Mouse (Mus musculus) MEL (cell line): ENCODE data around the gene Golga1. TPM values are rescaled to one million over a fixed set of nuclear protein-coding genes. Genes with fewer than 3 reads are reported as not detected.

Source experiments
- DNase-seq: peaks from one replicate; pipeline ENCODE4 v3.0.0; 2011; ENCODE audit warnings: low read depth, low spot score
- H3K27ac ChIP-seq: 2 replicates; pipeline ENCODE4 v1.5.1; 2012; ENCODE audit warnings: low read depth, mild to moderate bottlenecking, control low read depth, low read length, moderate library complexity; ENCODE audit not compliant: control insufficient read depth
- H3K27me3 ChIP-seq, 2 experiments: fragments of 150-350 bp in 1 of 2; sonication (generic) in 1 of 2; 2 replicates each; pipeline ENCODE4 v1.6.1; 2012; ENCODE audit warnings: low read length in 2 of 2, mild to moderate bottlenecking in 2 of 2, improper control_type of control experiment in 1 of 2, moderate library complexity in 1 of 2; ENCODE audit not compliant: insufficient read depth in 2 of 2, control insufficient read depth in 1 of 2
- H3K36me3 ChIP-seq, 2 experiments: 2 replicates each; pipeline ENCODE4 v1.6.1; 2012 to 2014; ENCODE audit warnings: low read length in 2 of 2, improper control_type of control experiment in 1 of 2, inconsistent platforms in 1 of 2, mild to moderate bottlenecking in 1 of 2; ENCODE audit not compliant: insufficient read depth in 2 of 2, control insufficient read depth in 1 of 2
- H3K4me1 ChIP-seq, 2 experiments: fragments of 150-350 bp in 1 of 2; sonication (generic) in 1 of 2; 2 replicates each; pipeline ENCODE4 v1.6.1; 2012; ENCODE audit warnings: low read length in 2 of 2, improper control_type of control experiment in 1 of 2, mild to moderate bottlenecking in 1 of 2; ENCODE audit not compliant: insufficient read depth in 2 of 2, control insufficient read depth in 1 of 2
- H3K4me3 ChIP-seq, 2 experiments: fragments of 150-350 bp in 1 of 2; sonication (generic) in 1 of 2; 2 replicates each; pipeline ENCODE4 v1.5.1; 2012; ENCODE audit warnings: low read depth in 2 of 2, low read length in 2 of 2, mild to moderate bottlenecking in 2 of 2, moderate library complexity in 2 of 2, control low read depth in 1 of 2, improper control_type of control experiment in 1 of 2; ENCODE audit not compliant: control insufficient read depth in 1 of 2, insufficient read depth in 1 of 2
- H3K79me2 ChIP-seq: 2 replicates; pipeline ENCODE4 v1.6.1; 2012; ENCODE audit warnings: mild to moderate bottlenecking, low read length, moderate library complexity; ENCODE audit not compliant: control insufficient read depth, poor library complexity, insufficient read depth
- H3K9ac ChIP-seq: 2 replicates; pipeline ENCODE4 v1.6.1; 2012; ENCODE audit warnings: low read depth, mild to moderate bottlenecking, control low read depth, low read length, moderate library complexity; ENCODE audit not compliant: control insufficient read depth, poor library complexity, severe bottlenecking
- H3K9me3 ChIP-seq: fragments of 150-350 bp; sonication (generic); replicated peaks from 2 replicates; pipeline ENCODE4 v1.6.1; 2012; ENCODE audit warnings: mild to moderate bottlenecking, low read length, improper control_type of control experiment, moderate library complexity; ENCODE audit not compliant: insufficient read depth
- CHD1 ChIP-seq: IDR thresholded peaks from 2 replicates; pipeline ENCODE4 v1.6.1; 2012; ENCODE audit warnings: low read depth, mild to moderate bottlenecking, inconsistent platforms, low read length, improper control_type of control experiment
- CHD2 ChIP-seq: IDR thresholded peaks from 2 replicates; pipeline ENCODE4 v1.6.1; 2011; ENCODE audit warnings: low read length, improper control_type of control experiment
- CTCF ChIP-seq, 3 experiments: IDR thresholded peaks in 2 of 3; conservative IDR thresholded peaks in 1 of 3; 2 replicates each; pipeline ENCODE4 v1.5.1; 2011 to 2012; ENCODE audit warnings: low read length in 3 of 3, low read depth in 2 of 3, mild to moderate bottlenecking in 2 of 3, improper control_type of control experiment in 1 of 3, inconsistent platforms in 1 of 3, mixed read lengths in 1 of 3, moderate library complexity in 1 of 3; ENCODE audit not compliant: control insufficient read depth in 1 of 3, insufficient read depth in 1 of 3, poor library complexity in 1 of 3, severe bottlenecking in 1 of 3
- E2F4 ChIP-seq: IDR thresholded peaks from 2 replicates; pipeline ENCODE4 v1.6.1; 2011; ENCODE audit warnings: low read depth, low read length, improper control_type of control experiment, borderline replicate concordance
- ELF1 ChIP-seq: IDR thresholded peaks from 2 replicates; pipeline ENCODE4 v1.6.1; 2014; ENCODE audit warnings: low read depth, mild to moderate bottlenecking, inconsistent platforms, low read length, improper control_type of control experiment, moderate library complexity
- EP300 ChIP-seq, 2 experiments: IDR thresholded peaks; 2 replicates each; pipeline ENCODE4 v1.6.1; 2011; ENCODE audit warnings: improper control_type of control experiment in 2 of 2, low read length in 2 of 2, low read depth in 1 of 2, mild to moderate bottlenecking in 1 of 2
- ETS1 ChIP-seq: IDR thresholded peaks from 2 replicates; pipeline ENCODE4 v1.6.1; 2012; ENCODE audit warnings: low read depth, mild to moderate bottlenecking, inconsistent platforms, low read length, improper control_type of control experiment, moderate library complexity
- GABPA ChIP-seq: IDR thresholded peaks from 2 replicates; pipeline ENCODE4 v1.6.1; 2012; ENCODE audit warnings: low read depth, mild to moderate bottlenecking, inconsistent platforms, low read length, improper control_type of control experiment, moderate library complexity
- GATA1 ChIP-seq: IDR thresholded peaks from 2 replicates; pipeline ENCODE4 v1.6.1; 2011; ENCODE audit warnings: low read depth, low read length, improper control_type of control experiment
- HCFC1 ChIP-seq: IDR thresholded peaks from 2 replicates; pipeline ENCODE4 v1.6.1; 2012; ENCODE audit warnings: low read depth, mild to moderate bottlenecking, inconsistent platforms, low read length, improper control_type of control experiment, moderate library complexity
- JUND ChIP-seq: IDR thresholded peaks from 2 replicates; pipeline ENCODE4 v1.6.1; 2011; ENCODE audit warnings: low read depth, mild to moderate bottlenecking, improper control_type of control experiment, low read length
- KAT2A ChIP-seq: conservative IDR thresholded peaks from 2 replicates; pipeline ENCODE4 v1.6.1; 2012; ENCODE audit warnings: low read depth, low read length, improper control_type of control experiment, inconsistent platforms
- MAFK ChIP-seq: IDR thresholded peaks from 2 replicates; pipeline ENCODE4 v1.6.1; 2011; ENCODE audit warnings: low read depth, mild to moderate bottlenecking, low read length, improper control_type of control experiment, borderline replicate concordance
- MAX ChIP-seq: IDR thresholded peaks from 2 replicates; pipeline ENCODE4 v1.6.1; 2011; ENCODE audit warnings: low read length, improper control_type of control experiment
- MAZ ChIP-seq: IDR thresholded peaks from 2 replicates; pipeline ENCODE4 v1.6.1; 2012; ENCODE audit warnings: low read depth, mild to moderate bottlenecking, inconsistent platforms, low read length, improper control_type of control experiment
- MEF2A ChIP-seq: IDR thresholded peaks from 2 replicates; pipeline ENCODE4 v1.6.1; 2014; ENCODE audit warnings: low read depth, mild to moderate bottlenecking, inconsistent platforms, low read length, improper control_type of control experiment; ENCODE audit not compliant: poor library complexity, insufficient replicate concordance, severe bottlenecking; ENCODE audit errors: extremely low read depth
- MXI1 ChIP-seq: IDR thresholded peaks from 2 replicates; pipeline ENCODE4 v1.6.1; 2011; ENCODE audit warnings: mild to moderate bottlenecking, low read depth, low read length, improper control_type of control experiment
- MYC ChIP-seq: IDR thresholded peaks from 2 replicates; pipeline ENCODE4 v1.6.1; 2011; ENCODE audit warnings: low read depth, mild to moderate bottlenecking, low read length, improper control_type of control experiment, moderate library complexity
- NELFE ChIP-seq: IDR thresholded peaks from 2 replicates; pipeline ENCODE4 v1.6.1; 2011; ENCODE audit warnings: low read depth, low read length, improper control_type of control experiment
- NRF1 ChIP-seq: IDR thresholded peaks from 2 replicates; pipeline ENCODE4 v1.6.1; 2014; ENCODE audit warnings: low read depth, mild to moderate bottlenecking, inconsistent platforms, low read length, improper control_type of control experiment, moderate library complexity; ENCODE audit not compliant: poor library complexity, insufficient read depth, severe bottlenecking
- POLR2A ChIP-seq, 2 experiments: IDR thresholded peaks; 2 replicates each; pipeline ENCODE4 v1.6.1; 2011 to 2012; ENCODE audit warnings: low read length in 2 of 2, mild to moderate bottlenecking in 2 of 2, control low read depth in 1 of 2, improper control_type of control experiment in 1 of 2, low read depth in 1 of 2, moderate library complexity in 1 of 2; ENCODE audit not compliant: control insufficient read depth in 1 of 2, insufficient read depth in 1 of 2, poor library complexity in 1 of 2
- POLR2AphosphoS2 ChIP-seq: IDR thresholded peaks from 2 replicates; pipeline ENCODE4 v1.6.1; 2011; ENCODE audit warnings: low read length, improper control_type of control experiment
- POLR2AphosphoS5 ChIP-seq: IDR thresholded peaks from 2 replicates; pipeline ENCODE4 v1.6.1; 2012; ENCODE audit warnings: low read depth, borderline replicate concordance, mild to moderate bottlenecking, inconsistent platforms, low read length, moderate library complexity, mixed read lengths
- RAD21 ChIP-seq: IDR thresholded peaks from 2 replicates; pipeline ENCODE4 v1.6.1; 2011; ENCODE audit warnings: mild to moderate bottlenecking, low read depth, low read length, improper control_type of control experiment
- RCOR1 ChIP-seq: IDR thresholded peaks from 2 replicates; pipeline ENCODE4 v1.6.1; 2012; ENCODE audit warnings: low read depth, mild to moderate bottlenecking, inconsistent platforms, low read length, improper control_type of control experiment
- SIN3A ChIP-seq: IDR thresholded peaks from 2 replicates; pipeline ENCODE4 v1.6.1; 2012; ENCODE audit warnings: low read length, improper control_type of control experiment, inconsistent platforms
- SMC3 ChIP-seq: IDR thresholded peaks from 2 replicates; pipeline ENCODE4 v1.6.1; 2011; ENCODE audit warnings: low read depth, low read length, improper control_type of control experiment
- TAL1 ChIP-seq: IDR thresholded peaks from 2 replicates; pipeline ENCODE4 v1.6.1; 2012; ENCODE audit warnings: mild to moderate bottlenecking, inconsistent platforms, low read length, moderate library complexity, mixed read lengths
- TBP ChIP-seq: IDR thresholded peaks from 2 replicates; pipeline ENCODE4 v1.8.0; 2011; ENCODE audit warnings: low read depth, low read length, improper control_type of control experiment
- TCF12 ChIP-seq: IDR thresholded peaks from 2 replicates; pipeline ENCODE4 v1.6.1; 2014; ENCODE audit warnings: low read depth, mild to moderate bottlenecking, inconsistent platforms, low read length, improper control_type of control experiment, moderate library complexity
- UBTF ChIP-seq: IDR thresholded peaks from 2 replicates; pipeline ENCODE4 v1.6.1; 2012; ENCODE audit warnings: low read depth, mild to moderate bottlenecking, inconsistent platforms, low read length, improper control_type of control experiment, moderate library complexity, borderline replicate concordance; ENCODE audit not compliant: insufficient read depth
- USF1 ChIP-seq: IDR thresholded peaks from 2 replicates; pipeline ENCODE4 v1.6.1; 2014; ENCODE audit warnings: low read depth, mild to moderate bottlenecking, inconsistent platforms, low read length, improper control_type of control experiment, moderate library complexity
- USF2 ChIP-seq, 2 experiments: IDR thresholded peaks; 2 replicates each; pipeline ENCODE4 v1.6.1; 2011 to 2012; ENCODE audit warnings: improper control_type of control experiment in 2 of 2, low read length in 2 of 2, borderline replicate concordance in 1 of 2, inconsistent platforms in 1 of 2, low read depth in 1 of 2, mild to moderate bottlenecking in 1 of 2; ENCODE audit not compliant: insufficient read depth in 1 of 2
- ZC3H11A ChIP-seq: IDR thresholded peaks from 2 replicates; pipeline ENCODE4 v1.6.1; 2012; ENCODE audit warnings: low read depth, mild to moderate bottlenecking, inconsistent platforms, low read length, improper control_type of control experiment
- ZKSCAN1 ChIP-seq: IDR thresholded peaks from 2 replicates; pipeline ENCODE4 v1.6.1; 2012; ENCODE audit warnings: low read depth, mild to moderate bottlenecking, inconsistent platforms, low read length, improper control_type of control experiment, moderate library complexity
- ZMIZ1 ChIP-seq: IDR thresholded peaks from 2 replicates; pipeline ENCODE4 v1.6.1; 2012; ENCODE audit warnings: low read depth, mild to moderate bottlenecking, inconsistent platforms, low read length, improper control_type of control experiment, moderate library complexity
- ZNF384 ChIP-seq: IDR thresholded peaks from 2 replicates; pipeline ENCODE4 v1.6.1; 2012; ENCODE audit warnings: low read depth, mild to moderate bottlenecking, inconsistent platforms, low read length, improper control_type of control experiment
- polyA plus RNA-seq, 2 experiments: library from polyadenylated mRNA; stranded (reverse) in 1 of 2; unstranded in 1 of 2; fragments of >175 nt in 1 of 2; fragments of >200 nt in 1 of 2; gene quantifications; 2 replicates each; pipeline versions ENCODE4 v1.2.1 to v1.2.4; 2012; ENCODE audit warnings: low replicate concordance in 2 of 2, low read depth in 1 of 2; ENCODE audit not compliant: insufficient read length in 2 of 2, insufficient read depth in 1 of 2, missing spikeins in 1 of 2
- total RNA-seq: library from RNA; depleted of rRNA; stranded (reverse); fragments of 300-350 nt; gene quantifications from 2 replicates; pipeline ENCODE4 v1.2.3, GENCODE M21; 2012

Golga1 gene
- total and polyA plus RNA-seq, 3 experiments: 7.3 to 12.9 TPM; not detected in 1

- no peaks in the 10 kb centered on the region for H3K79me2 ChIP-seq
- peak overlapping the region; percentile 5 to 9; a peak in 3 of 4 replicates for H3K4me3 ChIP-seq
- H3K27ac ChIP-seq: peak overlapping the region; percentile 31
- no peaks in the 10 kb centered on the region for H3K27me3 ChIP-seq
- no peaks in the 10 kb centered on the region for H3K9me3 ChIP-seq
- DNase-seq: peak; percentile 86
- peaks cover 4 to 25% of the 10 kb centered on the region in 2 experiments for H3K4me1 ChIP-seq
- no peak overlapping the region; the same call in 1 of the 2 replicates for H3K9ac ChIP-seq
- H3K36me3 ChIP-seq: peaks cover 0 to 16% of the 10 kb centered on the region in 2 experiments; a peak in 2 of 4 replicates
- TF ChIP-seq MAX (peak; percentile 81), ZKSCAN1 (no peak), CHD1 (no peak), SIN3A (peak; percentile 83; the same call in 1 of the 2 replicates), ZNF384 (no peak), NELFE (0 out of 2 replicates have a peak, but pooled peaks have one; percentile 22), TAL1 (peak; percentile 67), USF2 (IDR thresholded peaks at IDR 0.05; ENCODE audit: borderline replicate concordance in 1 of 2, insufficient read depth in 1 of 2, low read depth in 1 of 2, low read length in 2 of 2) (no peak), ELF1 (no peak), POLR2AphosphoS5 (no peak), MAZ (no peak), CHD2 (no peak; the same call in 1 of the 2 replicates), HCFC1 (peak; percentile 33; the same call in 1 of the 2 replicates), MEF2A (no peak), CTCF (IDR thresholded peaks at IDR 0.05 in 2 of 3, conservative IDR thresholded peaks at IDR 0.05 in 1 of 3; ENCODE audit: control insufficient read depth in 1 of 3, insufficient read depth in 1 of 3, low read depth in 2 of 3, low read length in 3 of 3, poor library complexity in 1 of 3, severe bottlenecking in 1 of 3) (no peak), POLR2A (IDR thresholded peaks at IDR 0.05; ENCODE audit: control insufficient read depth in 1 of 2, insufficient read depth in 1 of 2, low read depth in 1 of 2, low read length in 2 of 2, poor library complexity in 1 of 2) (no peak), E2F4 (peak; percentile 28; the same call in 1 of the 2 replicates), POLR2AphosphoS2 (no peak), USF1 (peak; percentile 81), EP300 (IDR thresholded peaks at IDR 0.05; ENCODE audit: low read depth in 1 of 2, low read length in 2 of 2) (peak; percentile 73 to 81), MXI1 (peak; percentile 79), MYC (peak; percentile 59), TCF12 (peak; percentile 76), ZMIZ1 (no peak), KAT2A (no peak), ZC3H11A (no peak), JUND (no peak), MAFK (no peak; the same call in 1 of the 2 replicates), GABPA (no peak), ETS1 (peak; percentile 72), SMC3 (no peak; the same call in 1 of the 2 replicates), TBP (no peak), NRF1 (0 out of 2 replicates have a peak, but pooled peaks have one; percentile 11), UBTF (no peak), RAD21 (no peak), RCOR1 (peak; percentile 60; the same call in 1 of the 2 replicates), GATA1 (peak; percentile 72; the same call in 1 of the 2 replicates)
Observed at GRCm38 (mm10) chr2:38970057-38970456, 95.3 kb downstream of the Golga1 start.
